Mouse (Mus musculus) brain, adult 2 months (tissue): ENCODE data around the gene Cep57l1.

Experiments used
- DNase-seq: peaks from one replicate; pipeline ENCODE4 v3.0.0; 2011; ENCODE audit warnings: low read depth, low spot score

Cep57l1 gene

GRCm38 (mm10) chr10:41740221-41740620, 69.5 kb downstream of the Cep57l1 start:
- no peak for DNase-seq

- no peak for DNase-seq
Measured at GRCm38 (mm10) chr10:41737245-41737644, 72.4 kb downstream of the Cep57l1 start.

- DNase-seq: no peak
Measured at GRCm38 (mm10) chr10:41735398-41735797, 74.3 kb downstream of the Cep57l1 start.

- DNase-seq: no peak
Measured at GRCm38 (mm10) chr10:41733214-41733613, 76.5 kb downstream of the Cep57l1 start.

- no peak for DNase-seq
Measured at GRCm38 (mm10) chr10:41731932-41732331, 77.7 kb downstream of the Cep57l1 start.

- no peak for DNase-seq
Measured at GRCm38 (mm10) chr10:41730746-41731145, 78.9 kb downstream of the Cep57l1 start.

GRCm38 (mm10) chr10:41726215-41726614, 83.5 kb downstream of the Cep57l1 start:
- DNase-seq: no peak

- peak; percentile 60 for DNase-seq
Measured at GRCm38 (mm10) chr10:41719587-41719986, 90.1 kb downstream of the Cep57l1 start.

GRCm38 (mm10) chr10:41716029-41716897, 93.4 kb downstream of the Cep57l1 start, which contains the start of gene Ccdc162:
TSS of gene Ccdc162 (minus strand) at chr10:41716634.
- DNase-seq: peak; percentile 60

- no peak for DNase-seq
Measured at GRCm38 (mm10) chr10:41715557-41715956, 94.1 kb downstream of the Cep57l1 start.

GRCm38 (mm10) chr10:41711467-41711866, 98.2 kb downstream of the Cep57l1 start:
- no peak for DNase-seq

- no peak for DNase-seq
Measured at GRCm38 (mm10) chr10:41710773-41711172, 98.9 kb downstream of the Cep57l1 start.

- no peak for DNase-seq
Measured at GRCm38 (mm10) chr10:41709341-41709740, 100.3 kb downstream of the Cep57l1 start.

GRCm38 (mm10) chr10:41699669-41700068, 110.0 kb downstream of the Cep57l1 start:
- no peak for DNase-seq

GRCm38 (mm10) chr10:41697040-41697439, 112.6 kb downstream of the Cep57l1 start:
- DNase-seq: no peak

- DNase-seq: no peak
Measured at GRCm38 (mm10) chr10:41690978-41691377, 118.7 kb downstream of the Cep57l1 start.

- peak; percentile 74 for DNase-seq
Measured at GRCm38 (mm10) chr10:41689941-41690887, 119.5 kb downstream of the Cep57l1 start.

- DNase-seq: no peak
Measured at GRCm38 (mm10) chr10:41684548-41684996, 125.1 kb downstream of the Cep57l1 start.

GRCm38 (mm10) chr10:41682546-41683393, 126.9 kb downstream of the Cep57l1 start:
- DNase-seq: peak; percentile 93

- DNase-seq: peak; percentile 98
Measured at GRCm38 (mm10) chr10:41678746-41679360, 130.8 kb downstream of the Cep57l1 start.

- no peak for DNase-seq
Measured at GRCm38 (mm10) chr10:41677396-41677795, 132.3 kb downstream of the Cep57l1 start.
